Mouse (Mus musculus): ENCODE data around the gene Ndufs2. TPM values are rescaled to one million over a fixed set of nuclear protein-coding genes. Genes with fewer than 3 reads are reported as not detected.
A peak's percentile ranks its signal among the peaks of the same experiment; 100 is the strongest.

Ndufs2 gene
- total RNA-seq, 1 experiment from 2014 or later = 334 TPM

DNA sequence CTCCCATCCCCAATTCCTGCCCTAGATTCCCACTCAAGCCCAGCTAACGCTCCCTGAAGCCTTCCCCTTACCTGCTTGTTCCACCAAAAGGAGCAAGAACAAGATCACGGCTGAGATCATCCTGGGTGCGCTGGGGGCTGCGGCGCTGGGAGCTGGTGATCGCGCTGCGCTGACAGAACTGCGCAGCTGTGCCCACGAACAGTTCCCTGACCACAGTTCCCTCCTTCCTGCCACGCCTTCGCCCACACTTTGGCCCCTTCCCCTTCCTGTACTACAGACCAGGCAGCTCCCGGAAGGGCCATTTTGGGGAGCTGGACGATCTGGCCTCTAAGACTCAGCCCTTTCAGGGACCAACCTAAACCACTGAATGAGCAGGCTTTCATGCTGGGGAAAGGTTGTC is 17.1 kb downstream of the Ndufs2 start, which contains the start of gene Fcer1g:
Fcer1g (minus strand) TSS at position 240 of the 400 bp plus-strand sequence.
- peak; percentile 67 for ATAC-seq (replicated peaks; ENCODE audit: low read depth, poor library complexity, severe bottlenecking)

DNA sequence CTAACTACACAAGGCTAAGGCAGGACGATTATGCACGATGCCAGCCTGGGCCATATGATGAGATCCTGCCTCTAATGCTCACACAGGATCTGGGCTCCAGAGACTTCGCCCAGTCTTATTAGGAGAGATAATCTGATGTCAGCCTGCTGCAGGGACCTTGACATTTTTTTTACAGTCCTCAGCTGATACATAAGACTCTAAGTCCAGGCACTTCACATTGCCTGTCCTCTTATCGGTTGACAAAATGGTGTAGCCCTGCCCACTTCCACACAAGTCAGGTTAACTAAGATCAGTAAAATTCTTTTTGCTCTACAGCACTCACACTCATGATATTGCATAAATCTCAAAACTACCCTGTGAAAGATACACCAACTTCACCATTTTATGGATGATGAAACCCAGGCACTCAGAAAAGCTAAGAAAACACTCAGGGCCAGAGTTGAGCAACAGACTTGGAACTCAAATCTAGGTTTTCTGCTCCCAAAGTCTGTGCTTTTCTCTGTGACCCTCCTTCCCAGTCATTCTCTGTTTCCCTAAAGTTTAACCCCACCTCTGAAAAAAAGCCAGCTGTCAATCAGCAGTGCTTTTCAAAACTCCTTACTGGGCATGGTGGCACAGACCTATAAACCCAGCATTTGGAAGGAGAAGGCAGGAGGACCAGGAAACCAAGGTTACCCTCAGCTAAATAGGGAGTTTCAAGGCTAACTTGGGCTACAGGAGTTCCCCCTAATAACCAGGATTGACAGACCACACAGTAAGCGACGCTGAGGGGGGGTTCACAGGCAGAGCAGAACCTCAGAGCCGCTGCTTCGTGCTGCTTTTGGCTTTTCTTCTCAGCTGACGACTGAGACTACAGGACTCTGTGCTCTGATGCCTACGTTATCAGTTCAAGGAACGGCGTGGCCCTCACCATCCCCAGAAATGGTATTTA is 18.1 kb downstream of the Ndufs2 start:
- ATAC-seq (replicated peaks; ENCODE audit: low read depth, poor library complexity, severe bottlenecking) = no peak

DNA sequence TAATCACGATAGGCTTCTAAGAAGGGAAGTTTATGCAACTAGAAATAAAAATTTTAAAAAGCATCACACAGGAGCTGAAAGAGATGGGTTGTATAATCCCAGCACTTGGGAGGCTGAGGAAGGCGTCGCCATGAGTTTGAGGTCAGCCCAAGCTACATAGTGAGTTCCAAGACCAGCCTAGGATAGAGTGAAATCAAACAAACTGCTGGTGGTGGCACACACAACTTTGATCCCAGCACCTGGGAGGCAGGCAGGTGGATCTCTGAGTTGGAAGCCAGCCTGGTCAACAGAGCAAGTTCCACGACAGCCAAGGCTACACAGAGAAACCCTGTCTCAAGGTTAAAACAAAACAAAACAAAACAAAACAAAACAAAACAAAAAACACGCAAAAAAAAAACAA is 18.8 kb downstream of the Ndufs2 start:
- ATAC-seq (replicated peaks; ENCODE audit: low read depth, poor library complexity, severe bottlenecking) = no peak

DNA sequence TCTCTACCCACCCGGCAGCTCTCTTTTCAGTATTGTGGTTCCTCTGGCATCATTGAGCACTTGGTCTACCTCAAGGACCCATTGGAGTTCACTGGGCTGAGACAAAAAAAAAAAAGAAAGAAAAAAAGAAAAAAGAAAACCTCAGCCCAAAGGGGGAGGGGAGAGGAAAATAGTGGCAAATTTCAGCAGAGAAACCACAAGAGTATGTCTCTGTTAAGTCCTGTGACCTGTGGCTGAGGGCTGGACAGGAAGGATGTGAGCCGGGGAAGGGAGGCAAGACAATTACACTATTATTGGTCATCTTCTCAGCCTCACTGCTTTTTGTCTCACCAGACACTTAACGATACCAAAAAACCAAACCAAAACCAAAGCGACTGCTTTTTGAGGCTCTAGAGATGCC is 19.3 kb downstream of the Ndufs2 start:
- peak; percentile 57 for ATAC-seq (replicated peaks; ENCODE audit: low read depth, poor library complexity, severe bottlenecking)

DNA sequence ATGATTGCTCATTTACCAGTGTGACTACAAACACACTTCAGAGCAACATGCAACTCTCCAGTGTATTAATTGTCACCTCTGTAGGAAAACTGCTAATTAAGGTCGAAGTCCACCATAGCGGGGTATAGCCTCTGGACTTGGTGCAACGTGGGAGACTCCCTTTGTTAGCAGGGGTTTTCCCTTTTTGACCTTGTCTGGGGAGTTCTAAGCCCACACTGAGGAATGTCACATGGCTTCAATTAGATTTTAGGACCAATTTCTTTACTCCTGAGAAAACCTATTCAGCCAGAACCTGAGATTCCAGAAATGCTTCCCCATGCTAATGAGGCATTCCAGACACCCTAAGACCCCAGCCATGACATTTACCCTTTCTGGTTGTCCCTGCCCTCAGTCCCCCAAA is 21.0 kb downstream of the Ndufs2 start:
- no peak for ATAC-seq (replicated peaks; ENCODE audit: low read depth, poor library complexity, severe bottlenecking)

DNA sequence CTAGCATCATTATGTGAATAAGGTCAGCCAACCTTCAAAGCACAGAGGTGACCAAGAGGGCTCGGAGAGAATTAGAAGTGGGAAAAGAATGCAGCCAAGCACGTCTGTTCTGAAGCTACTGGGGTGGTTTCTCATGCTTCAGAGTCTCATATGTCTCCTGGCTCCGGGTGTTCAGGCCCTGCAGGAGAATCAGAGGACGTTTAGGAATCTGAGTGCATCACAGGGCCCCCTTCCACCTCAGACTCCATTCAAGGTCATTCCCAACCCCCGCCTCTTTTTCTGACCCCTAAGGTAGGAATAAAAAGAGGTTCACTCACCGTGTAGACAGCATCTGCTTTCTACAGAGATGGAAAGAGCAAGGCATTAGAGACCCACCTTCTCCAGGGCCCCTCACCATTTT is 21.4 kb downstream of the Ndufs2 start:
- no peak for ATAC-seq (replicated peaks; ENCODE audit: low read depth, poor library complexity, severe bottlenecking)

DNA sequence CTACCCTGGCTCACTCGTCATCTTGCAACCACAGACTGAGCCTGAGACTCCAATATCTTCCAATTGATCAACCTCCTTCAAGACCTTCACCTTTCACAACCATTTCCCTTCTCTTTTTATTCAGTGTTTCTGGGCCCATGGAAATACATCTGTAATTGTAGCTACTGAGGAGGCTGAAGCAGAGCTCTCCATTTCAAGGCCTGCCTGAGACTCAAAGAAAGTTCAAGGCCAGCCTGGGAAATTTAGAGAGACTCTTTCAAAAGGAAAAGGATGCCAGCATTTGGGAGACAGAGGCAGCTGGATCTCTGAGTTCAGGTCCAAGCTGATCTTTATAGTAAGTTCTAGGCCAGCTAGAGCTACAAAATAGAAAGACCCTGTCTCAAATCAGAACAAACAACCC is 23.3 kb downstream of the Ndufs2 start:
- ATAC-seq (replicated peaks; ENCODE audit: low read depth, poor library complexity, severe bottlenecking) = no peak

DNA sequence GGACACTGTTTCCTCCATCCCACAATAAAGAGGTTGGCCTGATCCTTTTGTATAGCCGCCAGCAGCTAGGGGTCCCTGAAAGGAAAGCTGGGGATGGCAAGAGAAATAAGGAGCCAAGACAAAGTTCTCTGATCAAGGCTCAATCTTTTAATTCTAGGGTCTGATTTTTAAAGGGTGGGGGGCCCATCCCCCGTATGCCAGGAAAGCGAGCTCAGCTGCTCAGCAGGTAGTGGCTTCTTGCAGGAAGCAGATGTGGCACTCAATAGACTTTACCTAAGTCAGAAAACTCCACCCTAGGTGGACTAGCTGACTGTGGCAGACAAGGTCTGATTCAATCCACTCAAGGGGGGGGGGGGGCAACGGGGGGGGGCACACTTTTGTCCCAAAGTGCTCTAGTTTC is 24.4 kb downstream of the Ndufs2 start:
- no peak for ATAC-seq (replicated peaks; ENCODE audit: low read depth, poor library complexity, severe bottlenecking)

DNA sequence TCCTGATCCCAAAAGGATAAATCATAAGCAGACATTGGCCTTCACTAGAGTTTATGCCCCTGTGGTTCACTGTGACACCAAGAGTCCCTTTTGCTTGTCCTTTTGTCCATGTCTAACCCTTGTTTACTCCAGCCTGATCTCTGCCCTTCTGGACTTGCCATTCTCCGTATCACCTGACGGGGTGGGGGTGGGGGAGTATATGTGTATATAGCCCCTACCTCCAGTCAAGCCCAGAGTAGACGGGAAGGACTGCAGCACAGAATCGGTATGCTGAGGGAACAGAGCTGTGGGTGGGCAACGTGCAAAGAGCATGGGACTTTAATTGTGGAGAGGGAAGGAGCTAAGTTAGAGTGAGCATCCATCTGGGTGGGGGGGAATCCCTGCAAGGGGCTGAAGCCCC is 26.3 kb downstream of the Ndufs2 start, which contains the start of gene Apoa2:
Apoa2 (plus strand) TSS at position 198 of the 400 bp plus-strand sequence.
- no peak for ATAC-seq (replicated peaks; ENCODE audit: low read depth, poor library complexity, severe bottlenecking)

DNA sequence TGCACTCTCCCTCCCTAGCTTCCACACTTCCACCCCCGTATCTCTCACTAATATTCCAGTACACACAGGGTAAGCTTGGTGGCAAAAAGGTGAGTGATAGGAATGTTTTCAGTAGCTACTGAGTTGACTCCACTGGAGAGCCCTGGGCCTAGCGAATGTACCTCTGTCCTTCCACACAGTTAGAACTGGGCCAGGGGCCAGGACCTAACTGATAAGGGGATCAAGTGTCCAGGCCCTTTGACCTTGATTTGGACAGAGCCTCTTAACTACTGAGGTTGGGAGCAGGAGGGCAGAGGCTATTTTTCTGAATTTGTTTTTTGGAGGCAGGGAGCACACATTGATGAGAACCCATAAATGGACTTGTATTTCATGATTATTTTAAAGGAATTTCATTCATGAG is 27.4 kb downstream of the Ndufs2 start:
- ATAC-seq (replicated peaks; ENCODE audit: low read depth, poor library complexity, severe bottlenecking) = no peak

DNA sequence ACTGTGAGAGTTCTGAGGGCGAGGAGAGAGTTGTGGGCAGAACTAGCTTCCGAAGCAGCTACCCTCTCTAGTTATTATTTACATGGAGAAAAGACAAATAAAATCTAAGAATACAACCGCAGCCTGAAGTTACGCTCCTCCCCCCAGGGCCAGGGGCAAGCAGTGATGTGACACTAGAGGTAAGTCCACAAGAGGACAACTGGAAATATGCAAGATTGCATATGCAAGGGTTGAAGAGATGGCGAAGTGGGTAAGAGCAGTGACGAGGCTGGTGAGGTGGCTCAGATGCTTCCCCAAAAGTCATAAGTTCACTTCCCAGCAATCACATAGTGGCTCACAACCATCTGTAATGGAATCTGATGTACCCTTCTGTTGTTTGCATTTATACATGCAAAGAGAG is 28.0 kb downstream of the Ndufs2 start:
- no peak for ATAC-seq (replicated peaks; ENCODE audit: low read depth, poor library complexity, severe bottlenecking)

DNA sequence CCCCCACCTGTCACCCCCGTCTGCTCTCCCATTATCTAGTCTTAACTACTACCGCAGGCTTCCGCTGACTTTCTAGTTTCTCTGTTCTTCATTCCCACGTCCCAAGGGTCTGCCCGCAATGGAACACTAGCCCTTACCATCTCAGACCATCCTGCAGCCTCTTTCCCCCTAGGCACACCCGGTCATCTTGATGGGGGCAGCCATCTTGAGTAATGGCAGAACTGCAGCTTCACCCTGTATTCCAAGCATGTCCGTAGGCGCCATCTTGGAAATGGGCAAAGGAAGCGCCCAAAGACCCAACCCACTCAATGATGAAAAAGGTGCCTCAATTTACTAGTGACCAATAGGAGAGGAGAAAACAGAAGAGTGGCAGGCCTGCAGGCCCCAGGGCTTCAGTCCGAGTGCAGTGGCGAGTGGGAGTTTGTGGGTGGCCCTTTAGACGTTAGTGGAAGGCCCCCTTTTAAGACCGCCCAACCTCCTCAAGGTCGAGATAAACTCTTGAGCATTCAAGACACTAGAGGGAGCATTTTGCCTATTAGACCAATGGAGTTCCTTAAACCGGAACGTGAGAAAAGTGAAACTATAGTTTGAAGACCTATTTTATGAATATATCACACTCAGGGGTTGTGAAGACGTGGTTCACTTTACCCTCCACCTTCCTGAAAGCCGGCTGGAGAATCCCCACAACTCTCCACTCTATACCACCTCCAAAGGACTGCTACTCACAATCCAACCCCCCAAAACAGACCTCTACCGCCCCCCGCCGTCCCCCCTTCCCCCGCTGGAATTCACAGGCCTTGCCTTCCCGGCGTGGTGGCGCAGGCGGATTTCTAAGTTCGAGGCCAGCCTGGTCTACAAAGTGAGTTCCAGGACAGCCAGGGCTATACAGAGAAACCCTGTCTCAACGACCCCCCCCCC is 28.7 kb downstream of the Ndufs2 start, which contains the start of gene Tomm40l:
Tomm40l (minus strand) TSS at position 277 of the 918 bp plus-strand sequence.
- ATAC-seq (replicated peaks; ENCODE audit: low read depth, poor library complexity, severe bottlenecking) = peak; percentile 96

DNA sequence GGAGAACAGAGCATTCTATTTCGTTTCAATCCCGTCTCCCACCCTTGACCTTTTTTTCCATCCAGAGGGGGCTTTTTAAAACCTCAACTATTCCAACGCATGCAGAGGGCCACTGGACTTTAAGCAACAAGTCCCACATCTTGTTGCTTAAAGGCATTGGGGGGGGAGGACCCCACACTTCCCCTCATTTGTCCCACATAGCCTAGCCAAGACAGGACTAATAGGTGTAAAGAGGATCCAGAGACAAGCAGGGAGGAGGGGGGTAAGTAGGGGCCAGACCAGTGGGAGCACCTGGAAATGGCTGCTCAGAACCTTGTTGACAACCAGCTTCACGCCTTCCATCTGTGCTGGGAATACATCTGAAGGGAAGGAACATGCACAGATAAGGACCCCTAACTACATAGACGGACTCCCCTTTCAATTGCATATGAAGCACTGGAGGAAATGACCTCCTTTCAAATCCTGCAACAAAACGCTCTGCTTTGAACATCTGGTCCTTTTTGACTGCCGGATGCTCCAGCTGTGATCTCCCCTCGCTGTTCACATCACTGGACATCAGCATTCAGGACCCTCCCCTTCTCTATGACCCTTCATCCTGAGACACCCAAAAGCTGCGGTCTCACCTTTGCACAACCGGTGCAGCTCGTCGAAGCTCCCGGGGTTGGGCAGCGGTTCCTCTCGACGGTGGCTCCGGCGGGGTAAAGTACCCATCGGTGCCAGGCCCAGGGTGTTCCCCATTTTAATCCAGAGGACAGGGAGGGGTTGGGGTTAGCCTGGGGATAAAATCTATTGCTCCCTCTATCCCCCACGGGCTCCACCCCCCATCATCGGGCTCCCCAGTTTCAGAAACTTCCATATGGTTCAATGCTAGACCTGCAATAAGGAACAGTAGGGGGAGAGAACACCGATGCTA is 29.7 kb downstream of the Ndufs2 start:
- ATAC-seq (replicated peaks; ENCODE audit: low read depth, poor library complexity, severe bottlenecking) = no peak

DNA sequence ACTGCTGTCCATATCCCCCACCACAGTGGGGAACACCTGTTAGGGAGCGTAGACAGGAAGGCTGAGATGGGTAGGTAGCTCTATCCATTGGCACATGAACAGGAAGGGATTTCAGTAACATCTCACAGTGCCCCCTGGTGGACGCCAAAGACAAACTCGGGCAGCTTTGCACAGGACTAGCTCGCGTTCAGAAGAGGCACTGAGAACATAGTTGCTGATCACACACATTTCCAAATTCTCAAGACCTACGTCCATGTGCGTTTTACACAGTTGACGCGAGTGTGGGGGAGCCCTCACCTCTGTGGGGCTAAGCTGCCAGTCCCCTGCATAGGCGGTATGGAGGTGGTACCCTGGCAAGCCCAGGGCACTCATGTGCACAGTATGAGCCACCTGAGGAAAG is 30.3 kb downstream of the Ndufs2 start:
- peak; percentile 13; the same call in 1 of the 2 replicates for ATAC-seq (replicated peaks; ENCODE audit: low read depth, poor library complexity, severe bottlenecking)

DNA sequence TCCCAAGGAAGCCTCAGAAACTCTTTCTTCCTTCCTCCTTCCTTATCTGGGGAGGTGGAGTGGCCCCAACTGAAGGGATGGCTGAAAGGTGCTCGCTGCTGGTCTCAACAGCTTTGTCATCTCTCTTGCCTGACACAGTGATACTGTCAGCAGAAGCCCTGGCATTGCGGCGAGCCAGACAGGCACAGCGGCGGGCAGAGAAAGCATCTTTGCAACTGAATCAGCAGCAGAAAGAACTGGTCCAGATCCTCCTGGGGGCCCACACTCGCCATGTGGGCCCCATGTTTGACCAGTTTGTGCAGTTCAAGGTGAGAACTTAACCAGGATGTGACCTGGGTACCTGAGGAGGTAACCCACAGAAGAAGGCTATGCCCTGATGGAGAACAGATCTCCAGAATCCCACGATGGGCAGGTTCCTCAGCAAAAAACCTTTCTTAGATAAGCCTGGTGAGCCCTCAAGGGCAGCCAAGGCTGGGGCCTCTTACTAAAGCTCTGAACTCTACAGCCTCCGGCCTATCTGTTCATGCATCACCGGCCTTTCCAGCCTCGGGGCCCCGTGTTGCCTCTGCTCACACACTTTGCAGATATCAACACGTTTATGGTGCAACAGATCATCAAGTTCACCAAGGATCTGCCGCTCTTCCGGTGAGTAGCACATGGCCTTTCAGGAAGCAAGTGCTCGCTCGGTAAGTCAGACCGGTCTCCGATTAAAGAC is 34.8 kb downstream of the Ndufs2 start:
- no peak for ATAC-seq (replicated peaks; ENCODE audit: low read depth, poor library complexity, severe bottlenecking)

DNA sequence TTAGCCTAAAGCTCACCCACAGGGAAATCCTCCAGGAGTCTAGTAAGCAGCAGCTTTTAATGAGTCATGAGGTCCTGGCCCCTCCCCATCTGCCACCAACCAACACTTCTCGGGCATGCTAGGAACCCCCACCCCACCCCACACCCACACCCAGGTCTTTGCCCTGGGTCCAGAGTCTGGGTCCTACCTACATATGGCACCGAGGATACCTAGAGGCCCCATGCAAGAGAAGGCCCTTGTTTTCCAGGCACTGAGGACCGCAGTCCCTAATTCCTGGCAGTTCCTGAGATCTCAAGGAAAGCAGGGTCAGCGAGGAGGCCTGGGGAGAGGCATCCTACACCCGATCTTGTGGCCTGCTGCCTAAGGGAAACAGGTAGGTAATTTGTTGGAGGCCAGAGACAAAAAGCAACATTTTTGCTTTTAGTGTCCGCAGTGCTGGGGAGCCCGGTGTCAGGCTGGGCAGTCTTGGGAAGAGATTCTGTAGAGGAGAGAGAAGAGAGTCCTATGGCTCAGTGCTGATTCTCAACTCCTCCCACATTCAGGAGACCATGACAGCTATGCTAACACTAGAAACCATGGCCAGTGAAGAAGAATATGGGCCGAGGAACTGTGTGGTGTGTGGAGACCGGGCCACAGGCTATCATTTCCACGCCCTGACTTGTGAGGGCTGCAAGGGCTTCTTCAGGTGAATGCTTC is 37.2 kb downstream of the Ndufs2 start, which contains the start of gene Nr1i3:
Nr1i3 (plus strand) TSS at position 170 of the 696 bp plus-strand sequence.
- ATAC-seq (replicated peaks; ENCODE audit: low read depth, poor library complexity, severe bottlenecking) = no peak

DNA sequence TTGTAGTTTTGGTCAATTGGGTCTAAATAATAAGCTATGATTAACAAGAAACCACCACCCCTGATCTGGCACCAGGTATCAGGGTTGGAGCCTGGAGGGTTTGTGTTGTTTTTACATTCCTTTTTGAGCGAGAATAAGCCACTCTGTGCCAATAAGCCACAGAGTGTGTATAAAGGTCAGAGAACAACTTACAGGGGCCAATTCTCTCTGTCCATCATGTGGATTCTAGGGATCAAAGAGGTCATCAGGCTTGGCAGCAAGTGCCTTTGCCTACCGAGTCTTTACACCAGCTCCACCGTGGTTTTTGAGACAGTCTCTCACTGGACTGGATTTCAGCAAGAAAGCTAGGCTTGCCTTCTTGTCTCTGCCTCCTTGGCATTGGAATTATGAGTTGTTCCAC is 38.3 kb downstream of the Ndufs2 start:
- ATAC-seq (replicated peaks; ENCODE audit: low read depth, poor library complexity, severe bottlenecking) = no peak

DNA sequence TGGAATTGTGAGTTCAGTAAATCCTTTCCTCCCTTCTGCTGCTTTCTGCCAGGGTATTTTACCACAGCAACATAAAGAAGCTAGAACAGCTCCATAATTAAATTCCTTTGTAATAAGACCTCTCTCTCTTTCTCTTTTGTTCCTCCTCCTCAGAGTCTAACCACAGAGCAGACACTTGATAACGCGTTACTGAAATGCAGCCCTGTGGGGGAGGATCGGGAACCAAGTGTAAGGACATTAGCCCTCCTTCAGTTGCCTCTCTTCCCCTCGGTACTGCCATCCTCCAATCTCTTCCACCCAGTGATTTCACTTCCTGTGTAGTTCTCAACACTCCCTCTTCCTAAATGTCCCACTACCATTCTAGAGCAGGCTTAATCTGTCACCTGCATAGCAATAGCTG is 41.8 kb downstream of the Ndufs2 start:
- ATAC-seq (replicated peaks; ENCODE audit: low read depth, poor library complexity, severe bottlenecking) = peak; percentile 56

All from common myeloid progenitor, adult 5-6 weeks (primary cell).